Mouse (Mus musculus): ENCODE results near the gene Dok5. TPM values are rescaled to one million over a fixed set of nuclear protein-coding genes. Genes with fewer than 3 reads are reported as not detected.

The Dok5 gene
- not detected in 2 replicates for total RNA-seq (2017)

DNA sequence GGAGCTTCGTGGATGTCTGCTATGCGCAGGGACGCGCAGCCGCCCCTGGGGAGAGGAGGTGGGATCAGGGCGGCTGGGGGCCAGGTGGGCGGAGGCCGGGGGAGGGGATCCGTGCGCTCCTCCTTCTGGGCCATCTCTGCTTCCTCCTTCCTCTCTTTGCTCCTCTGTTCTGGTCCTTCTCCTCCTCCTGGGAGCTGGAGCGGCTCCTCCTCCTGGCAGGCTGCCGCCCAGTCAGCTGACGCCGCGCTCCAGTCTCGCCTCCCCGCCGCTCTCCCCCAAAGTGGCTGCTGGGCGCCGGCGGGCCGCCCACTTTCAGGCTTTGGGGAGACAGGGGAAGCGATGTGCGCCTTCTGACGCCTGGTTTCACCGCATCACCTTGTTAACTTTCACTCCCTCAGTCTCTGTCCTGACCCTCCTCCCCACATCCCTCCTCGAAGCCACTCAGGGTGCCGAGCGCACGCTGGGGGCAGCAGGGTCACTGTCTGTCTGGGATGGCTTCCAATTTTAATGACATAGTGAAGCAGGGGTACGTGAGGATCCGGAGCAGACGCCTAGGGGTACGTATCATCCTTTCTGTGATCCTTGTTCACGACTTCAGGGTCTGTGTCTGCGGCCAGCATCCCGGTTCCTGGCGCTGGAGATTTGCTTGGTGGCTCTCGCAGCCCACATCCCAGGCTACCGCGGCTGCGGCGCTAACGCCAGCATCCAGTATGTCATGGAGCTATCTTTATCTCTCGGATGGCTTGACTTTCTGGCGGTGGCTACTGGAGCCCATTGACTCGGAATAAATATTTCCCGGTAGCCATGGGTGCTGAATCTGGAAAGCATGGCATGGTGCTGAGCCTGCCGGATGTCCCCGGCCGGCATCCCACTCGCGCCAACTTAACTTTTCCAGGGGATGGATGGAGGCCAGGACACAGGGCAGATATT is at the start of gene Dok5:
Dok5 (plus strand) TSS at position 176 of the 930 bp plus-strand sequence.
- ATAC-seq (replicated peaks; ENCODE audit: low read depth, poor library complexity, severe bottlenecking) = no peak

DNA sequence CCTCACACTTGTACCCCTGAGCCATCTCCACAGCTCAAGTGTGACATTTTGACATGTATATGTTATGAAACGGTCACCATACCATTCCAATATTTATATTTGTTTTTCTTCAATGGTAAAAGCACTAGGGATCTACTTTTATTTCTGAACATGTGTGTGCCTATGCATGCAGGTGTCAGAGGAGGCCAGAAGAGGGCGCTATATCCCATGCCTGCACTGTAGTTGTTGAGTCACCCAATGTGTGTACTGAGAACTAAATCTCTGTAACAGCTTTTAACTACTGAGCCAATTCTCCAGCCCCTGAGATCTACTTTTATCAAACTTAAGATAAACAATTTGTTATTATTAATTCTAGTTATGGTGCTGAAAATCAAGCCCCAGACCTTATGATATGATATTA is 48.2 kb upstream of the Dok5 start:
- ATAC-seq (replicated peaks; ENCODE audit: low read depth, poor library complexity, severe bottlenecking) = no peak

- ATAC-seq (replicated peaks; ENCODE audit: low read depth, poor library complexity, severe bottlenecking) = no peak
These were observed 36.3 kb upstream of the Dok5 start for GRCm38 (mm10) chr2:170695071-170695936.

GRCm38 (mm10) chr2:170695937-170696510 is 35.6 kb upstream of the Dok5 start:
- ATAC-seq (replicated peaks; ENCODE audit: low read depth, poor library complexity, severe bottlenecking) = no peak

GRCm38 (mm10) chr2:170700471-170700870 is 31.1 kb upstream of the Dok5 start:
- ATAC-seq (replicated peaks; ENCODE audit: low read depth, poor library complexity, severe bottlenecking) = no peak

DNA sequence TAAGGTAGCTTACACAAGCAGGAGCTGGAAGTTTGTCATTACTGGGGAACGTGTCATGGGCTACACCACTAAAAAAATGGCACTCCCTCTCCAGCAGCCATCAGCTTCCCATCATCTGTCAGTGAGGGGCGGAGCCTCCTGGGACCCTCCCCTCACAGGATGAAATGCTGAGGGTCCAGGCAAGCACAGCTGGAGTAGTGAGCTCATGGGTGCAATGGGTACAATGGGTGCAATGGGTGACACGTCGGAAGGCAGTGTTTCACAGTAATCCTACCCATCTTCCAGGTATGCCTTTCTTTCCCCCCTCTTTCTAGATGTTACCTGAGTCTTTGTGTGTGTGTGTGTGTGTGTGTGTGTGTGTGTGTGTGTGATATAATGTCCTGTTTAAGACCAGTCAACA is 25.1 kb upstream of the Dok5 start:
- no peak for ATAC-seq (replicated peaks; ENCODE audit: low read depth, poor library complexity, severe bottlenecking)

DNA sequence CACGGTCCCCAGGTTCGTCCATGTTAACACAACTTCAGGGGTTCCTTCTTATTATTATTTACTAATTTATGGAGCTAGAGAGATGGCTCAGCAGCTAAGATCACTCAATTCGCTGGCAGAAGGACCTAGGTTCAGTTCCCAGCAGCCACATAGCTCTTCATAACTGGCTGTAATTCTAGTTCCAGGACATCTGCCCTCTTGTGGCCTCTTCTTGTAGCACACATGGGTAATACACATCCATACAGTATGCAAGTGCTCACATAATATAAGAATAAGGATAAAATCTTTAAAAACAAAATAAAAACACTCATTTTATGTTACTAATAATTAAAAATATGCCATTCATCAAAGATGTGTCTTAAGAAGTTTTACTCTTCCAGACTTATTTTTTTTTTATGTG is 23.9 kb upstream of the Dok5 start:
- ATAC-seq (replicated peaks; ENCODE audit: low read depth, poor library complexity, severe bottlenecking) = 0 out of 2 replicates have a peak, but pooled peaks have one; percentile 52

DNA sequence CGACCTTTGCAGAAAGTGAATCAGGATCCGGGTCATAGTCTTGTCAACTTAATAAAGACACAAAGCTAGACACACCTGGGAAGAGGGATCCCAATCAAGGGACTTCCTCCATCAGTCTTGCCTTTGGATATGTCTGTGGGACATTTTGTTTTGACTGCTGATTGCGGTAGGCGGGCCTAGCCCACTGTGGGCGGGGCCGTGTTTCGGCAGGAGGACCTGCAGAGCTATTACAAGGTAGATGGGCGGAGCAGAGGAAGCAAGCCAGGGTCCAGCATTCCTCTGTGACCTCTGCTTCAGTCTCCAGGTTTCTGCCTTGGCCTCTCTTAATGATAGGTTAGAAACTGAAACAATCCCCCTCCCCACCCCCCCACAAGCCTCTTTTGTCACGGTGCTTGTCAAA is 22.7 kb upstream of the Dok5 start:
- no peak for ATAC-seq (replicated peaks; ENCODE audit: low read depth, poor library complexity, severe bottlenecking)

- no peak for ATAC-seq (replicated peaks; ENCODE audit: low read depth, poor library complexity, severe bottlenecking)
These were observed 18.8 kb upstream of the Dok5 start for GRCm38 (mm10) chr2:170712658-170713285.

DNA sequence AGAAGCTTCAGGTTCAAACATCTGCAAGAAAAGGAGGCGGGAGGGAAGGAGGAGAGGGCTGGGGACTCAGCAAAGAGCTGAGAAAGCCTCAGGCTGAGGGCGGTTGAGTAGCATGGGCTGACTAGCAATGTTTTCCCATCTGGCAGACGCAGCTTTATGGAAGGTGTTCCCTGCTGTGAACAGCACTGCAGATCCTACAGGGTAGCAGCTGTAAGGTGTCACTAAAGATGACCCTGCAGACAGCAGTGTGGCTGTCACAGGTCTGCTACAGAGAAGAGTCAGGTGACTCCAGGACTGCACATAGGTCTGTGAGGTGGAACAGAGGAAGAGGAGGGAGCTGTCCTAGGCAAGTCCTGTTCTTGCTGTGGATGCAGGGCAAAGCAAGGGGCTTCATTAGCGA is 11.2 kb upstream of the Dok5 start:
- ATAC-seq (replicated peaks; ENCODE audit: low read depth, poor library complexity, severe bottlenecking) = no peak

GRCm38 (mm10) chr2:170724136-170724535 is 7.5 kb upstream of the Dok5 start:
- no peak for ATAC-seq (replicated peaks; ENCODE audit: low read depth, poor library complexity, severe bottlenecking)

GRCm38 (mm10) chr2:170724716-170725115 is 6.9 kb upstream of the Dok5 start:
- no peak for ATAC-seq (replicated peaks; ENCODE audit: low read depth, poor library complexity, severe bottlenecking)

- no peak for ATAC-seq (replicated peaks; ENCODE audit: low read depth, poor library complexity, severe bottlenecking)
These were observed 5.8 kb upstream of the Dok5 start for GRCm38 (mm10) chr2:170725796-170726195.

- no peak for ATAC-seq (replicated peaks; ENCODE audit: low read depth, poor library complexity, severe bottlenecking)
These were observed 4.5 kb upstream of the Dok5 start for GRCm38 (mm10) chr2:170726996-170727710.

- no peak for ATAC-seq (replicated peaks; ENCODE audit: low read depth, poor library complexity, severe bottlenecking)
These were observed 2.7 kb upstream of the Dok5 start for GRCm38 (mm10) chr2:170728864-170729263.

GRCm38 (mm10) chr2:170729661-170730060 is 1.9 kb upstream of the Dok5 start:
- ATAC-seq (replicated peaks; ENCODE audit: low read depth, poor library complexity, severe bottlenecking) = no peak

- no peak for ATAC-seq (replicated peaks; ENCODE audit: low read depth, poor library complexity, severe bottlenecking)
These were observed 1.5 kb upstream of the Dok5 start for GRCm38 (mm10) chr2:170730136-170730535.

GRCm38 (mm10) chr2:170730781-170731180 is 826 bp upstream of the Dok5 start:
- ATAC-seq (replicated peaks; ENCODE audit: low read depth, poor library complexity, severe bottlenecking) = no peak

GRCm38 (mm10) chr2:170731205-170731604 is 402 bp upstream of the Dok5 start:
- ATAC-seq (replicated peaks; ENCODE audit: low read depth, poor library complexity, severe bottlenecking) = no peak
